Mouse (Mus musculus): ENCODE measurements around the gene Hdac11. TPM values are rescaled to one million over a fixed set of nuclear protein-coding genes. Genes with fewer than 3 reads are reported as not detected.

Gene Hdac11
- polyA plus RNA-seq, 1 experiment from 2014 or later: 24.5 TPM

DNA sequence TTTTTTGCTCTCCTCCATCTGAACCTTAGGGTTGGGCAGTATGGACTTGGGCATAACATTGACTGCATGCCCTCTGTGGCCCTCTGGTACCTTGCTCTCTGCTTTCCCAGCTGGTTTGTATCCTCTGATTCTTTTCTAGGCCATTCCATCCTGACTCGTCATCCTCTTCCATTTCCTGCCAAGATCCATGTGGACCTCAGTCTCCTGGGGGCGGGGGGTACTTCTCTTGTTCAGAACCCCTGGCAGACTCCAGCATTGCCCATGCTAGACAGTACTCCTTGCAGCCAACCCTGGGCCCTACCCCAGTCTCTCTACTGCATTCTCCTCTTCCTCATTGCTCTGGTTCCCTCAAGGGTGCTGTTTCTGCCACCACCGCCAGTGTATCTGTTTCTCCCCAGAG is 36.0 kb downstream of the Hdac11 start:
- no peak overlapping the region for H3K9ac ChIP-seq (ENCODE audit: low read length)

DNA sequence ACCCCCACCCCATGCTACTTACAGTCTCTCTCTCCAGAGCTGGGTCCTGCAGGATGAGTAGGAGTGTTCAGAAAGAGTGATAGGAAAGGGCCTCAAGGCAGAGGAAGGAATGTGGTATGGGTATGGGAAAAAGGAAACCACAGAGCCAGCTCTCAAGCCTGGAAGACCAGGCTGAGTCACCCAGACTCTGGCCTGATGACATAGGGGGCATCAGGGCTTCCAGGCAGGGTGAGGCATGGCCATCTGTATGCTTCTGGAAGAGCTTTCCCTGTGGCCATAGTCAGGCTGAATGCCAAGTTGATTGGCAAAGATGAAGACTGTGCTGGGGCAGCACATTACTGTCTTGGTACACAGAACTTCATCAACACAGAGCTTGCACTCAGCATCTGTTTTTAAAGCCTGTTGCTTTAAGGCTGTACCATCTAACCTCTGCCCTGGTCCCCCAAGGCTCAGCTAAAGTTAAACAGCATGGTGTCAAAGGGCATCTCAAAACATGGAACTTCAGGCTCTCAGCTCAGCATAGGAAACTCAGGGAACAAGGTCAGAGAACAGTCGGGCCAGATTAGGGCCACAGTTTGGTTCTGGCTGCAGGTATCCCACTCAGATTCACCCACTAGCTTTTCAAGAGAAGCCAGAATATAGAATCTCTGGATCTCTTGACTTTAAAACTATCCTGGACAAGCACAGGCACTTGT is 36.5 kb downstream of the Hdac11 start:
- H3K27ac ChIP-seq (ENCODE audit: low read depth, low read length): no peak overlapping the region
- 86% methylated on average over 1 of the region's 1 CpGs for WGBS
- H3K9me3 ChIP-seq (replicated peaks; ENCODE audit: control insufficient read depth, low read length): no peaks in the 10 kb centered on the region
- no peak overlapping the region for H3K4me2 ChIP-seq (ENCODE audit: low read length)
- H3K4me1 ChIP-seq (ENCODE audit: control insufficient read depth, insufficient read depth, low read length): no peaks in the 10 kb centered on the region
- H3K36me3 ChIP-seq (ENCODE audit: control insufficient read depth, insufficient read depth, low read length): no peaks in the 10 kb centered on the region
- H3K27me3 ChIP-seq (replicated peaks; ENCODE audit: control insufficient read depth, insufficient read depth, low read length): no peaks in the 10 kb centered on the region
- DNase-seq (ENCODE audit: low spot score) (no peak), ATAC-seq (no peak)
- H3K4me3 ChIP-seq (ENCODE audit: low read depth, low read length): no peak overlapping the region
- no peak overlapping the region for H3K9ac ChIP-seq (ENCODE audit: low read length)

More for the DNA sequence above, 36.0 kb downstream of the Hdac11 start:
- DNase-seq (ENCODE audit: low spot score): no peak
- Histone ChIP-seq H3K4me2 (ENCODE audit: low read length) (no peak overlapping the region), H3K27ac (ENCODE audit: low read depth, low read length) (no peak overlapping the region), H3K27me3 (replicated peaks; ENCODE audit: control insufficient read depth, insufficient read depth, low read length) (no peaks in the 10 kb centered on the region), H3K4me3 (ENCODE audit: low read depth, low read length) (no peak overlapping the region), H3K9me3 (replicated peaks; ENCODE audit: control insufficient read depth, low read length) (no peaks in the 10 kb centered on the region), H3K4me1 (ENCODE audit: control insufficient read depth, insufficient read depth, low read length) (no peaks in the 10 kb centered on the region), H3K36me3 (ENCODE audit: control insufficient read depth, insufficient read depth, low read length) (no peaks in the 10 kb centered on the region)
- no peak for ATAC-seq
- WGBS: 86% methylated on average over 3 of the region's 3 CpGs

DNA sequence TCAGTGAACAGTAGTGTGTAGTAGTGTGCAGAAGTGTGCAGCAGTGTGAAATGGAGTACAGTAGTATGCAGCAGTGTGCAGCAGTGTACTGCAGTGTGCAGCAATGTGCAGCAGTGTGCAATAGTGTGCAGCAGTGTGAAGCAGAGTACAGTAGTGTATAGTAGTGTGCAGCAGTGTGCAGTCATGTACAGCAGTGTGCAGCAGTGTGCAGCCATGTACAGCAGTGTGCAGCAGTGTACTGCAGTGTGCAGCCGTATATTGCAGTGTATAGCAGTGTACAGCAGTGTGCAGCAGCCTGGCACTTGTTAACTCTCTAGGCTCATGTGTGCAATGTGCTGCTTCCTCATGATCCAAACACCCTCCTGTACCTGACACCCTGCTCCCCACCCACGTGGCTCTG is 42.0 kb downstream of the Hdac11 start:
- H3K4me3 ChIP-seq (ENCODE audit: low read depth, low read length): no peak overlapping the region
- no peak overlapping the region for H3K27ac ChIP-seq (ENCODE audit: low read depth, low read length)
- H3K27me3 ChIP-seq (replicated peaks; ENCODE audit: control insufficient read depth, insufficient read depth, low read length): no peaks in the 10 kb centered on the region
- no peak overlapping the region for H3K4me2 ChIP-seq (ENCODE audit: low read length)
- ATAC-seq: peak; percentile 31; the same call in 1 of the 2 replicates
- 63% methylated on average over 2 of the region's 2 CpGs for WGBS
- no peak overlapping the region for H3K9ac ChIP-seq (ENCODE audit: low read length)
- H3K36me3 ChIP-seq (ENCODE audit: control insufficient read depth, insufficient read depth, low read length): no peaks in the 10 kb centered on the region
- no peaks in the 10 kb centered on the region for H3K9me3 ChIP-seq (replicated peaks; ENCODE audit: control insufficient read depth, low read length)
- peaks cover 17% of the 10 kb centered on the region; the same call in 1 of the 2 replicates for H3K4me1 ChIP-seq (ENCODE audit: control insufficient read depth, insufficient read depth, low read length)
- DNase-seq (ENCODE audit: low spot score): no peak

DNA sequence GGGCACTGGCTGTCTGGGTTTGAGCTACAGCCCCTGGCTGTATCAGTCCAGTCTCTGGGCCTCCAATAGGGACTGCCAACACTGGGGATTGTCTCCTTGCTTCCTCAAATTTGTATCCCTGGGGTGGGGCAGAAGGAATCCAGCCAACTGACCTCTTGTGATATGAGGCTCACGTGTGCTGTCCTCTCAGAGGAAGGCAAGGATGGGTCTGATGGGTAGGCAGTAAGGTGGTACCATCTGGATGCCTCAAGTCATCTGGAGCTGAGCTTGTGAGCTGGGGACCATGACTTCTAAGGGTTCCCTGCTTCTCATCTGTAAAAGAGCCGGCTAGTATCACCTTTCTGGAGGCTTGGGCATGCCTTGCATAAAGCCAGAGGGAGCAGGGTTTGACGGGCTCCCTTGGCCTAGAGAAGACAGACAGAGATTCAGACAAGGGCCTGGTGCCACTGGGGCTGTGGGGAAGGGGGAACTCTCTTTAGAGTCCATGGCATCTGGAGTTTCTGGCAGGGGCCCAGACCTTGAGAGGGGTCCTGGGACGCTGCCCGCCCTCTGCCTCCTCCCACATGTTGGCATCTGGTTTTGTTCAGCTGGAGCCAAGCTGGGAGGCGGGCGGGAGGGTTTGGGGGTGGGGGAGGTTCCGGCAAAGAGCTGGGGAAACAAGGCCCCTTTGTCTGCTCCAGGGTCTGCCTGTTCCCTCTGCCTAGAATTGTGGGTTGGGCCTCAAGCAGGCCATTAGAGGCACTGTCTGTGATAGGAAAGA is 44.1 kb downstream of the Hdac11 start:
- Histone ChIP-seq H3K9ac (ENCODE audit: low read length) (no peak overlapping the region), H3K9me3 (replicated peaks; ENCODE audit: control insufficient read depth, low read length) (no peaks in the 10 kb centered on the region), H3K36me3 (ENCODE audit: control insufficient read depth, insufficient read depth, low read length) (no peaks in the 10 kb centered on the region), H3K4me3 (ENCODE audit: low read depth, low read length) (no peak overlapping the region), H3K4me2 (ENCODE audit: low read length) (no peak overlapping the region), H3K4me1 (ENCODE audit: control insufficient read depth, insufficient read depth, low read length) (peaks cover 17% of the 10 kb centered on the region; the same call in 1 of the 2 replicates), H3K27ac (ENCODE audit: low read depth, low read length) (peak overlapping the region; percentile 70), H3K27me3 (replicated peaks; ENCODE audit: control insufficient read depth, insufficient read depth, low read length) (no peaks in the 10 kb centered on the region)
- 19% methylated on average over 8 of the region's 8 CpGs for WGBS
- DNase-seq (ENCODE audit: low spot score): peak; percentile 77
- ATAC-seq: peak; percentile 86

DNA sequence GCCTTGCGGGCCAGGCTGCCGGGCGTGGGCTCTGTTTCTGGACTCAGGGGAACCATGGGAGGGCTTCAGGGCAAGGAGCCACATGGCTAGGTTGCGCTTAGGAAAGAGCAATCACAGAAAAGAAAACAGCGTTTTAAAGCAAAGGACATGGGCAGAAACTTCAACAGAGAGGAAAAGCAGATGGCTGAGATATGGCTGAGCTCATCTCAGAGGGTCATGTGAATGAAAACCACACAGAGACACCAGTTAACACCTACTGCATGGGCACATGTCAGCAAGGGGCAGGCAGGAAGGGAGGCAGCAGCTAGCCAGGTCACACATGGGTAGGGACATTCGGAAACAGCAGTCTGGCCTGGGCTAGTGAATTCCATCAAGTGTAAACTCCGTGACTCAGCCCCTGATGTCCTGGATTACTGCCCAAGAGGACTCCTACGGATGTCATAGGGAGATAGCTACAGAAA is 45.4 kb downstream of the Hdac11 start:
- no peaks in the 10 kb centered on the region for H3K9me3 ChIP-seq (replicated peaks; ENCODE audit: control insufficient read depth, low read length)
- no peak overlapping the region for H3K4me2 ChIP-seq (ENCODE audit: low read length)
- H3K27me3 ChIP-seq (replicated peaks; ENCODE audit: control insufficient read depth, insufficient read depth, low read length): no peaks in the 10 kb centered on the region
- H3K27ac ChIP-seq (ENCODE audit: low read depth, low read length): no peak overlapping the region
- H3K4me3 ChIP-seq (ENCODE audit: low read depth, low read length): no peak overlapping the region
- no peaks in the 10 kb centered on the region for H3K36me3 ChIP-seq (ENCODE audit: control insufficient read depth, insufficient read depth, low read length)
- no peak for ATAC-seq
- 87% methylated on average over 8 of the region's 8 CpGs for WGBS
- DNase-seq (ENCODE audit: low spot score): no peak
- H3K9ac ChIP-seq (ENCODE audit: low read length): no peak overlapping the region
- H3K4me1 ChIP-seq (ENCODE audit: control insufficient read depth, insufficient read depth, low read length): peaks cover 17% of the 10 kb centered on the region; the same call in 1 of the 2 replicates

DNA sequence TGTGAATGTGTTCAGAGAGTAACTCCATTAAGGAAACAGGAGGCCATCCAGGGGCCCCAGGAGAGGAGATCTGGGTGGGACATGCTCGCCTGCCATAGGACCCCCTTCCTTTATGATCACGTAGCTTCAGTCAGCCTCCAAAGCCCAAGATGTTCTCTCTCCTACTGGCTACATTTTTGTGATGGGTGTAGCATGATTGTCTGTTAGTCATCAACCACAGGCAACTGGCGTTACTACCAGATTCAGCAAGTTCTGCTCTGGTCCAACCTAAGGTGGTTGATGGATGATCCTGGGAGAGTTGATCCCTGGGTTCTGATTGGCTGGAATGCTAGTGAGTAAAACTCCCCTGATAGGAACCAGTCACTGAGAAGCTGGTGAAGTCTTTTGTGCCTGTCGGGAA is 46.1 kb downstream of the Hdac11 start:
- Histone ChIP-seq H3K27ac (ENCODE audit: low read depth, low read length) (no peak overlapping the region), H3K36me3 (ENCODE audit: control insufficient read depth, insufficient read depth, low read length) (no peaks in the 10 kb centered on the region), H3K9ac (ENCODE audit: low read length) (no peak overlapping the region), H3K27me3 (replicated peaks; ENCODE audit: control insufficient read depth, insufficient read depth, low read length) (no peaks in the 10 kb centered on the region), H3K9me3 (replicated peaks; ENCODE audit: control insufficient read depth, low read length) (no peaks in the 10 kb centered on the region), H3K4me2 (ENCODE audit: low read length) (no peak overlapping the region), H3K4me3 (ENCODE audit: low read depth, low read length) (no peak overlapping the region), H3K4me1 (ENCODE audit: control insufficient read depth, insufficient read depth, low read length) (peaks cover 17% of the 10 kb centered on the region; the same call in 1 of the 2 replicates)
- no peak for ATAC-seq
- WGBS: 89% methylated on average over 4 of the region's 4 CpGs
- DNase-seq (ENCODE audit: low spot score): no peak

DNA sequence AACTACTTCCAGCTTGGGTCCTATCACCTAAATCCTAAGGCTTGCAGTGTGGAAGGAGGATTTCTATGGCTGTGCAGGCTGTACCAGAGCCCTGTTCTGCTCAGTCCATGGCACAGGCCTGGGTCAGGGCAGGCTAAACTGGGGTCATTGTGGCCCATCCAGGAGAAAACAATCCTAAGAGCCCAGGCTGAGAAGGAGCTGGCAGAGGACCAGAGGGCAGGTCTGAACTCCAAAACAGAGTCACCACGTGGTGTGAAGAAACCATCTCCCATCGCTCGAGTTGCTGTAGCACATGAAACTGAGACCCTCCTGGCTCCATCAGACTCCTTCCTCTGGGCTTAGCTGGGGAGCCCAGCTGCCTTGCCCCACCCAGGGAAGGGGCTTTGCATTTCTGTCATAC is 48.9 kb downstream of the Hdac11 start:
- WGBS: 82% methylated on average over 3 of the region's 3 CpGs
- H3K27me3 ChIP-seq (replicated peaks; ENCODE audit: control insufficient read depth, insufficient read depth, low read length): no peaks in the 10 kb centered on the region
- H3K4me2 ChIP-seq (ENCODE audit: low read length): no peak overlapping the region
- no peaks in the 10 kb centered on the region for H3K36me3 ChIP-seq (ENCODE audit: control insufficient read depth, insufficient read depth, low read length)
- ATAC-seq: no peak
- peaks cover 14% of the 10 kb centered on the region; the same call in 1 of the 2 replicates for H3K4me1 ChIP-seq (ENCODE audit: control insufficient read depth, insufficient read depth, low read length)
- no peak for DNase-seq (ENCODE audit: low spot score)
- H3K9ac ChIP-seq (ENCODE audit: low read length): no peak overlapping the region
- H3K27ac ChIP-seq (ENCODE audit: low read depth, low read length): no peak overlapping the region
- H3K9me3 ChIP-seq (replicated peaks; ENCODE audit: control insufficient read depth, low read length): no peaks in the 10 kb centered on the region
- H3K4me3 ChIP-seq (ENCODE audit: low read depth, low read length): no peak overlapping the region

DNA sequence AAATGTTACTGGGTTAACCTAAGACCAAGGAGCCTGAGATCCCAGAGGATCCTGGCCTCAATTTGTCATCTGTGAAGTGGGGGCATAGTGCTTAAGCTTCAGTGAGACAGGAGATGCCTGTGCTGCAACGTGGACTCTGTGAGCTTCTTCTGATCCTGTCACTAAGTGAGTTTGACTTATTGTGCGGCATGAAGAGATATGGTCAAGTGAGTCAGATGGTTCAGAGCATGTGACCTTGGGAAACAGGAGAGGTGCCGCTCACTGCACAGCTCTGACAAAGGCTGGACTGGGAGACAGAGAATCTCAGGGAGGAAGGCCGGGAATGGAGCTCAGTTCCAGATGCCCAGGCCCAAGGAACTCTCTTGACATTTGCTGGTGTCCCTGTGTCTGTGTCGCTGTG is 49.3 kb downstream of the Hdac11 start:
- peaks cover 10% of the 10 kb centered on the region; the same call in 1 of the 2 replicates for H3K4me1 ChIP-seq (ENCODE audit: control insufficient read depth, insufficient read depth, low read length)
- ATAC-seq: no peak
- no peak overlapping the region for H3K27ac ChIP-seq (ENCODE audit: low read depth, low read length)
- no peaks in the 10 kb centered on the region for H3K27me3 ChIP-seq (replicated peaks; ENCODE audit: control insufficient read depth, insufficient read depth, low read length)
- DNase-seq (ENCODE audit: low spot score): no peak
- no peaks in the 10 kb centered on the region for H3K9me3 ChIP-seq (replicated peaks; ENCODE audit: control insufficient read depth, low read length)
- no peak overlapping the region for H3K4me3 ChIP-seq (ENCODE audit: low read depth, low read length)
- H3K36me3 ChIP-seq (ENCODE audit: control insufficient read depth, insufficient read depth, low read length): no peaks in the 10 kb centered on the region
- 79% methylated on average over 5 of the region's 5 CpGs for WGBS
- H3K4me2 ChIP-seq (ENCODE audit: low read length): no peak overlapping the region
- no peak overlapping the region for H3K9ac ChIP-seq (ENCODE audit: low read length)

DNA sequence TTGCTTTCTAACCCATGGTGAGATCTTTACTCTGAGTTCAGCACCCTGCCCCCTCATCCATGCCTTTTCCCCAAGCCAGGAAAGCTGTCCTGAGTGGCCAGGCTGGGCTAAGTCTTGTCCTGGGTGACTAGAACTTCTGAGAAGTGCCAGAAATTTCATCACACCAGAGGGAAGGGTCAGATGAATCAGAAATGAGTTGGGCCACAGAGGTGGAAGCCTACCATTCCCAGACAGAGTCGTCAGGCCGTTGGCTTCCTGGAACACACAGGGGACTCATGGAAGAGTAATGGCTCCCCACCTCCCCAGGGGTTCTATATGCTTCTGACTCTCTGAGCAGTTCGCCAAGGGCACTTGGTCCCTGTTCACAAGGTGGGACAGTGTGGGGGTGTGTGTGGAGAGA is 51.0 kb downstream of the Hdac11 start:
- Histone ChIP-seq H3K4me1 (ENCODE audit: control insufficient read depth, insufficient read depth, low read length) (peaks cover 2% of the 10 kb centered on the region; the same call in 1 of the 2 replicates), H3K9me3 (replicated peaks; ENCODE audit: control insufficient read depth, low read length) (no peaks in the 10 kb centered on the region), H3K36me3 (ENCODE audit: control insufficient read depth, insufficient read depth, low read length) (no peaks in the 10 kb centered on the region), H3K4me3 (ENCODE audit: low read depth, low read length) (no peak overlapping the region), H3K9ac (ENCODE audit: low read length) (no peak overlapping the region), H3K4me2 (ENCODE audit: low read length) (no peak overlapping the region), H3K27me3 (replicated peaks; ENCODE audit: control insufficient read depth, insufficient read depth, low read length) (no peaks in the 10 kb centered on the region), H3K27ac (ENCODE audit: low read depth, low read length) (no peak overlapping the region)
- 76% methylated on average over 3 of the region's 3 CpGs for WGBS
- ATAC-seq (no peak), DNase-seq (ENCODE audit: low spot score) (no peak)
